Mouse (Mus musculus) brown adipose tissue, adult 24 weeks (tissue): ENCODE results near the gene Cblb. TPM values are rescaled to one million over a fixed set of nuclear protein-coding genes. Genes with fewer than 3 reads are reported as not detected.

Experiments used
- H3K27ac ChIP-seq: fragments of 200-500 bp; replicated peaks from 2 replicates; pipeline ENCODE4 v1.5.1; 2012; ENCODE audit warnings: low read depth, mild to moderate bottlenecking, low read length
- H3K4me1 ChIP-seq: fragments of 200-500 bp; 2 replicates; pipeline ENCODE4 v1.6.1; 2012; ENCODE audit warnings: low read length, mixed read lengths; ENCODE audit not compliant: control insufficient read depth, insufficient read depth, insufficient read length
- H3K4me3 ChIP-seq: fragments of 200-500 bp; 2 replicates; pipeline ENCODE4 v1.5.1; 2012; ENCODE audit warnings: low read depth, mild to moderate bottlenecking, low read length, moderate library complexity; ENCODE audit not compliant: insufficient read depth
- polyA plus RNA-seq: library from polyadenylated mRNA; stranded (reverse); fragments of >200 nt; gene quantifications from 2 replicates; pipeline ENCODE4 v1.2.4, GENCODE M21; 2012; ENCODE audit not compliant: missing spikeins, insufficient read depth, insufficient read length

The Cblb gene
- polyA plus RNA-seq, 1 experiment: 8.0 TPM

DNA sequence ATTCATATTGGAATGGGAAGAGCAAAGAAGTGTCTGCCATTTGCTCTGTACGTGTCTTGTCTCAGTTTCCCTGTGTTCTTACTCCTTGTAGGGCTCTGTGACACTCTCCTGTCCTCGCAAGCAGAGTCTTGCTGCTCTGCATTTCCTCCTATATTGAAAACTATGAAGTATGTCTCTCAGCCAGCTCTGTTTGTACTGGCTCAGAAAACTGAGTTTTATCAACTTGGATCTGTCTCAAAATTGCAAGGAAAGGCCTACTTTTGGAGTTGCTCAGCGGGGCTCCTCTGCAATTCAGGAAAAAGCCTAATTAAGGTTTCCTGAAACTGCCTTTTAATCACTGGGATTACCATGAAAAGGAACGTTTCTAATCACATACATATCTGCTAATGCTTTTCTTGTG is 46.9 kb downstream of the Cblb start:
- peaks cover 23% of the 10 kb centered on the region for H3K4me1 ChIP-seq
- H3K27ac ChIP-seq: no peak overlapping the region; the same call in 1 of the 2 replicates

DNA sequence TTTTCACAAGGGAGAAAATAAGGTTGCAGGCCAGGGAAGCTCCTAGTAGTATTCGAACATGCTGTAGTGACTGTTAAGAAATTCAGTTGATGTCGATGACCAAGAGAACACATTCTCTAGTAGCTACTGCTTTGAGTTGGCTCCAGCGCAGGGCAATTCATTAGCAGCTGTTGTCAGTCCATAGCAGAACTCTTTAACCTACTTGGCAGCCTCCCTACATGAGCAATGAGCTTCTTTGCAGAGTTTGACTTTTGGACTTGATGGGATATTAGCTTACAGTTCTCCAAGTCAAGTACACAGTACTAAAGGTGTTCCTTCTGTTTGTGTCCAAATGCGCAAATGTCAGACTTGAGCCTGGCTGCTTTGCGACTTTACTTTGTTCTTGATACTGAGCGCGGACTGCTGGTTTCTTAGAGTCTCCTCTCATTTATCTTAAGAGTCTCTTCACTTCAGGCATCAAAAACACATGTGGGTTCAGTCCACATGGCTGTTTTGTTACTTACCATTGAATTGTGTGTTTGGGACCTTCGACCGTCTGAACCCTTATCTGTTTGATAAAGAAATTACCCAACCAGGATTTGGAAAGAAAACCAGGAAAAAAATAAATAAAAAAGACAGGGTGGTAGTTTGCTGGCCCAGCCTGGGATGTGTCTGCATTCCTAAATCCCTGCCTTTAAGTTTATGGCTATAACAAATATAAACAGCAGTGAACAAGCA is 47.9 kb downstream of the Cblb start:
- peaks cover 23% of the 10 kb centered on the region for H3K4me1 ChIP-seq
- peak overlapping the region; percentile 23; the same call in 1 of the 2 replicates for H3K27ac ChIP-seq
- no peak overlapping the region for H3K4me3 ChIP-seq

More for the DNA sequence above, 46.9 kb downstream of the Cblb start:
- H3K4me3 ChIP-seq: no peak overlapping the region

DNA sequence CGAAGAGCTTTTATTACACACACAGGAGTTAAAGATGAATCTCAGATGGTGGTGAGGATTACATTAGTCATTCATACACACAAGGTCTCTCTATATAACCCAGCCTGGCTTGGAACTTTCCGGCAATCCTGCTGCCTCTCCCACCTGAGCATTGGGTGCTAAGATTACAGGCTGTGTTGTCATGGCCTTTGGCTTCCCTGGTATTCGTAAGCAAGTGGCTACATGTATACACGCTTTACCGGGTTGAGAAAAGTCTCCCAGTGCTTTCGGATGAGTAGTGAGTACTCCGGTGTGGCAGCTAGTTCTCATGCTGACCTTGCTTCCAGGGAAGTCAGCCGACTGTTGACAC is 48.4 kb downstream of the Cblb start:
- Histone ChIP-seq H3K27ac (peak overlapping the region; percentile 37; the same call in 1 of the 2 replicates), H3K4me3 (no peak overlapping the region), H3K4me1 (peaks cover 23% of the 10 kb centered on the region)

GRCm38 (mm10) chr16:52080619-52081395 is 49.8 kb downstream of the Cblb start:
- no peak overlapping the region for H3K4me3 ChIP-seq
- H3K27ac ChIP-seq: no peak overlapping the region; the same call in 1 of the 2 replicates
- H3K4me1 ChIP-seq: peaks cover 23% of the 10 kb centered on the region

DNA sequence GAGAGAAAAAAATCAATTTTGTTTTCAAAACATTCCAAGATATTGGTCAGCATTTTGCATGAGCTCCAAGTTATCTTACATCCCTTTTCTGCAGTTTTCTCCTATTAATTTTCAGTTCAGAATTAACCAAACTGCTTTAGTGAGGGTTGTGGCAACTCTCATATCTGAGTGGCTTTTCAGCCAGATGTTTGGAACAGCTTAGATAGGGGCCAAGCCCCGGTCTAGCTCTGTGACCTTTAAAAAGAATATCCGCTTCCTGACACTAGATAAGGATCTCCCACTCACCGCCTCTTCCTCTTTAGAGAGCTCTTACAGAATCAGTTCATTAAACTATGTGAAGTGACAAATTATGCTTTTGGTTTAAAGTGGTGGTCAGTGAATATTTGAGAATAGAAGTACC is 50.7 kb downstream of the Cblb start:
- Histone ChIP-seq H3K27ac (peak overlapping the region; percentile 57), H3K4me3 (no peak overlapping the region), H3K4me1 (peaks cover 23% of the 10 kb centered on the region)

DNA sequence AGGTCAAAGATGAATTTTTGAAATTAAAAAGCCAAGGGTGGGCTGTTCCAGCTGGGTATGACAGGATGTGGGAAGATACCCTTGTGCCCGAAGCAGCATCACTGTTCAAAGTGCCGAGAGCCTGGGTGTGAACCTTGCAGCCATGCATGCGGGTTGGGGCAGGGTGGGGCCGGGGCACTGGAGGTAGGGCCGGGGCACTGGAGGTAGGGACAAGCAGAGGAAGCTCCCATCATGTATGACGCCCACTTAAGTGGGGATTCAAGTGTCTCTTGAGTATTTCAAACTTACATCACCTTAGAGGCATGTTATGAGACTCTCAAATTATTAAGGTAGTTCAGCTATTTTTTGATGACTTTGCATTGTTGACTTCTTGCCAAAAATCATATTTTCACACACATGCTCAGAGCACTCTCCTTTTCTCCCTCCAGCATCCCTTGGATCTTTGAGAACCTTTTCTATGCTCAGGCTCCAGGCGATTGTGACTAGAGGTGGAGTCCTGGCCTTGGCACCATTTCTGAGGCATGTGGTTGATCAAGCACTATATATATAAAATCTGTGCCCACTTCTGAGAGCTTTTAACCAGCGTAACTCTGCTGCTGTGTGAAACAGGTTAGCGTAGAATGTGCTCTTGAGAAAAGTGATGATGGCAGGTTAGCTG is 55.9 kb downstream of the Cblb start:
- no peak overlapping the region for H3K4me3 ChIP-seq
- H3K27ac ChIP-seq: no peak overlapping the region
- H3K4me1 ChIP-seq: peaks cover 9% of the 10 kb centered on the region

DNA sequence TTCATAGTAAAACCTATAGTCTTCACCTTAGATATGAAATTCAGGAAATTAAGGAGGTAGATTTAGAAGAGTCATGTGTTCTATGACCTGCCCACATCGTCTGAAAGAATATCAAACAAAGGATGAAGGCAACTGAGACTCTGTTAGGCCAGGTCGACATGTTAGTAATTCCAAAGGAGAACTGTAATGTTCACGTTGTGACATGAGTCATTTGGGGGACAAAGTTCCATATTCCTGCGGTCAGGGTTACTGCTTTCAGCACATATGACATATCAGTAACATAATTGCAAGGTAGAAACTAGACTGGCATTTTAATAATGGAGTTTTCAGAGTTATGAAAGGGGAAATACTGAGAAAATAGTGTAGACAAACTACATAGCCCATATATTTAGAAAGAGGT is 58.3 kb downstream of the Cblb start:
- no peak overlapping the region for H3K27ac ChIP-seq
- peaks cover 18% of the 10 kb centered on the region for H3K4me1 ChIP-seq
- no peak overlapping the region for H3K4me3 ChIP-seq

GRCm38 (mm10) chr16:52090899-52091298 is 59.9 kb downstream of the Cblb start:
- H3K27ac ChIP-seq: no peak overlapping the region
- peaks cover 28% of the 10 kb centered on the region for H3K4me1 ChIP-seq
- H3K4me3 ChIP-seq: no peak overlapping the region

DNA sequence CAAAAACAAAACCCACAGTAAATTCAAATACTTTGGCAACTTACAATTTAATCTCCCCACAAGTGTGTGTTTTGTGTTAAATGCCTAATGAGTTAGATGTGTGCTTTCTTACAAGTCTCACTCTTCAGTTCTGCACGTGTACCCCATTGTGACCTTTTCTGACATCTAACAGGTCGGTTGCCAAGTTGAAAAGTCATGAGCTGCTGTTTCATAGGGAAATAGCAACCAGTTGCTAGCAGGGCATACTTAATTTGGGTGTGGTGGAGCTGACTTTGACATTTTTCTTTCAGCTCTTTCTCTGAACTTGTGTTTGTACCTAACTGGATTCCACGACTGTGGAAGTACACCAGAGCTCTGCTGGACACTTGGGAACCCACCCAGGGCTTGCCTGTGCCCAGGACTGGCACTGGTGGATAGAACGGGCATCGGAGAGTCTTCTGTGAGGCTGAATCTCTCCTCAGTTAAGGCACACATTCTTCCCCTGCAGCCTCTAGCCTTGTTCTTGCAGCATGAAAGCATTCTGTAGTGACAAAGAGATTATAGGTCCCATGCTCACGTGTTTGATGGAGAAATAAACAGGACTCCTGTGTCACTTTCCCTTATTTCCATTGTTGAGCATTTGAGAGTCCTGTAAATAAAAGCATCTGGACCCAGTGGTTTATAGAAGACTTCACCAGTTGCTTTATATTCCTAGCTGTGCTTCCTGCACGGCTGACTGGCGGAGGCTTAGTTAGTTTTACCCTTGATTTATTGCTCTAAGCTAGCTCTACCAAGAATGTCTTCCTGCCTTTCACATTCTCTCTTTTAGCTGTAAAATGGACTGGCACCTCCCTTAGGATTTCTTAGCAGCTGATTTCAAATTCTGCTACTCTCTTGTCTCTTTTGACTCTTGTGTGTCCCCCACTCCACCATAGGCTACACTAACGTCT is 62.6 kb downstream of the Cblb start:
- Histone ChIP-seq H3K27ac (peak overlapping the region; percentile 82), H3K4me3 (no peak overlapping the region), H3K4me1 (peaks cover 33% of the 10 kb centered on the region)

DNA sequence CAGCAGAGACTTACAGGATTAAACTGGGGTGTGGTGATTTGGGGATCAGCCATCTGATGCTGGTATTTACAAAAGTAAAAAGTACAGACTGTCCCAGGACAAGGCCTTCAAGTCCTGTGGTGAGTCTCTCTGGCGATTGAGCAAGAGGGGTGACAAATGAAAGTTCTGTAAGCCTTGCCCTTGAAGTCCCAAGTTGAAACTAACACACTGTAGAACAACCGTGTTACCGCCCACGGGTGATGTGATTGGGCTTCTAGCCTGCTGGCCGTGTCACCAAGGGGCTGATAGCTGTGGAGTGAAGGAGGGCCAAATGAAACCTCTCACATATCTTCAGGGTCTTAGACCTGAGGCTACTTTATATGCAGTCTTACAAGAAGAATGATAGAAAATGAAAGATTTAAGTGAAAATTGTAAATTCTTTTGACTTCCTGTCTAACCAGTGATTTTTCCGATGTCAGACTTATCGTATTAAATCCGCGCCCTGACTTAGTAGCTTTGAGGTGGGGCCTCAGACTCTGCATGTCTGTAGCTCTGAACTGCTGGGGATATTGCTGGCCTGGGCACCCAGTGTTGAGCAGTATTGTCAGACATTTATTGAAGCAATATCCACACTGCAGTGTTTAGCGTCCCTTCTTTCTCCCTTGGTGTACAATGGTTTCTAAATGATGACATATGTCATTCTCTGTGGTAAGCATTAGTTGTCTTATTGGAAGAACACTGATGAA is 63.9 kb downstream of the Cblb start:
- H3K4me1 ChIP-seq: peaks cover 30% of the 10 kb centered on the region
- peak overlapping the region; percentile 82 for H3K27ac ChIP-seq
- no peak overlapping the region for H3K4me3 ChIP-seq

- Histone ChIP-seq H3K4me3 (no peak overlapping the region), H3K4me1 (peaks cover 33% of the 10 kb centered on the region), H3K27ac (peak overlapping the region; percentile 75)
Observed at GRCm38 (mm10) chr16:52095643-52096042, 64.6 kb downstream of the Cblb start.

GRCm38 (mm10) chr16:52100466-52100865 is 69.4 kb downstream of the Cblb start:
- H3K27ac ChIP-seq: no peak overlapping the region
- no peak overlapping the region for H3K4me3 ChIP-seq
- H3K4me1 ChIP-seq: peaks cover 19% of the 10 kb centered on the region

DNA sequence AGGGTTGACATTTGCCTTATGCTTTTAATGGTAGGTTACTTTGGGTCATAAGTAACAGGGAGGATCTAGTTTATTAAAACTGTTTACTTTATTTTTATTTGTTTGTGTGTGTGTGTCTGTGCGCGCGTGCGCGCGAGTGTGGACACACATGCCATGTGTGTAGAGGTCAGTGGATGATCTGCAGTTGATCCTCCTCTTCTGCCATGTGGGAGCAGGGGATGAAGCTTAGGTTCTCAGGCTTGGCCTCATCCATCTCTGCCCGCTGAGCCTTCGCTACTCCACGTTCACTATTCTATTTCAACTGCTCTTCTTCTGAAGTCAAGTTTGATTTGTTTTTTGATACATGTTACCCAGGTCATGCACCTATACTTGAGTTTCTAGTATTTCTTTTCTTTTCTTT is 73.6 kb downstream of the Cblb start:
- Histone ChIP-seq H3K4me1 (peaks cover 12% of the 10 kb centered on the region), H3K27ac (no peak overlapping the region), H3K4me3 (no peak overlapping the region)

DNA sequence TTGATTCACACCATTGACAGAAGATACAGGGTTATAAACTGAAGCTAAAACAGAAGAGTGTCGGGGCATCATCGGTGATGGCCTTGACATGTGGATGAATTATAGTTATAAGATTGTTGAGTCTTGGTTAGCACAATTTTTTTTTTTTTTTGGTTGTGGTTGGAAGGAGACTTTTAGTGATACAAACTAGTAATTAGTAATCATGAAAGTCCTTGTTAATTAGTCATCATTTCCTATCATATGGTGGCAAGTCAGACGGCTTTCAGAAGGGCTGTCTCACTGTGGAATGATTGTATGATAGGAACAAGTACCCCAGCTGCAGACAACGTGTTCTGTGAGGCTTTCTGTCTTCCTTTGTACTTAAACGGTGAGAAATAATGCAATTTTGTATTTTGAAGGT is 76.8 kb downstream of the Cblb start:
- Histone ChIP-seq H3K4me1 (peaks cover 5% of the 10 kb centered on the region), H3K27ac (no peak overlapping the region), H3K4me3 (no peak overlapping the region)
